Mouse (Mus musculus): Measurements from ENCODE around the gene Cacna2d3.

DNA sequence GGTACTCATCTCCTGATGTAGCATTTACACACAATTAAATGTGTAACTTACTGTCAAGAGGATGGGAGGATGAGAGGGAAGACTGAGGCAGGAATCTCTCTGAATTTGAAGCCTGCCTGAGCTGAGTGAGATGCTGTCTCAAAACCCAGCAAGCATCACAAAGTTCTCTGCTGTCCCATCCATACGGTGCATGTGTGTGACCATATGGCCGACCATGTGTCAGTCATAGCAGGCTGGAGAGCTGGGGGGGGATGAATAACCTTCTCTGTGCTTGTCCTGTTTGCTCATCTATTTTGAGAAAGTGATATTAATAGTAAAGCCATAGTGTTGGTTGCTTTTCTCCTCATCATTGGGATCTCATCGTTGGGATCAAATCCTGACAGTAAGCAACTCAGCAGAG is 708.5 kb downstream of the Cacna2d3 start:
- TF ChIP-seq CTCF (conservative IDR thresholded peaks at IDR 0.05; ENCODE audit: insufficient read depth, insufficient read length, low read depth, low read length) (no peak), POLR2A (IDR thresholded peaks at IDR 0.05; ENCODE audit: low read depth, low read length) (no peak)

All from kidney, adult 2 months (tissue).